ENCODE assay signal across 1 mouse cellular context in the genomic region with DNA sequence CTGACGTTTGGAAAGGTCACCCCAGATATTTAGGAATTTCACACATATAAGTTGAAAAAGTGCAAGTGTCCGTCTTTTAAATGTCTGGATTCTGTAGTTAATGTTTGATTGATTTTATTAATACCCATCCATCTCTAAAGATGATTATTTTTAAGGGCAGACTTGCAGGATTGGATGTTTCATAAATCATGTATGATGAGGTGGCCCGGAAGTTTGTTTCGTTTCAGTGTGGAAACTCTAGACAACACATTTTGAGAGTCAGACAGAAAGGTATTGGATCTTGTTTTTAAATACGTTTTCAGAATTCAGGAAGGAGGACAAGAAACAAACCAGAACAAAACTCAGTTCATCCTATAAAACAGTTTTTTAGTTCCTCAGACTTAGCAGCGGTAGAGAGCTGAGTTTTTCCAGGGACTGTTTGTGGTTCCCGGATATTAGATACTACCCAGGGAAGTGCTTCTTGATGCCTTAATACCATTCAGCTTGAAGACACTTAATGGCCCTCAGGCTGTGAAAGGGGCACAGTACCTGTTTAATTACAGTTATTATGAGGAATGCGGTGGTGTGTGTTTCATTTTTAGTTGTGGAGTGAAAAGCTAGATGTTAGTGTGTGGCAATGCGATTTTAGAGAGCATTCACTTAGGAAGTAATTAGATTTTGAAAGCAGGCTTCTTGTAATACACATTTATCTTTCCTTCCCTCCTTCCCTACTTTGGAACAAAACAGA.
TF ChIP-seq lines count a peak whose summit lies in the region.

No protein-coding gene starts in this region.

TF ChIP-seq in MEL, 35 proteins besides CTCF, POLR2A, EP300 and RAD21 (continued from another document):
- TF ChIP-seq KAT2A (conservative IDR thresholded peaks at IDR 0.05; ENCODE audit: low read depth, low read length): 0 out of 2 replicates have a peak, but pooled peaks have one; percentile 16
